Mouse (Mus musculus) Patski (cell line): ENCODE results near the gene Cldn15. TPM values are rescaled to one million over a fixed set of nuclear protein-coding genes. Genes with fewer than 3 reads are reported as not detected.

Experiments used
- ATAC-seq: fragments of 100-300 bp; one replicate; pipeline ENCODE4 v1.8.0; 2021
- CTCF ChIA-PET: fragments of 350-600 bp; sonication (Branson Sonifier 250); formaldehyde crosslinking; loops from one replicate; lab custom pipeline; 2022; ENCODE audit warnings: inconsistent platforms; lab: Charles Lee
- POLR2A ChIA-PET: fragments of 350-600 bp; sonication (Branson Sonifier 250); formaldehyde crosslinking; loops from one replicate; lab custom pipeline; 2022; ENCODE audit warnings: antibody characterized with exemption, inconsistent platforms; lab: Charles Lee
- DNase-seq: peaks from one replicate; pipeline ENCODE4 v3.0.0-alpha.2; 2011; ENCODE audit warnings: low read depth, low spot score
- H3K27me3 ChIP-seq: fragments of 371-371 bp; one replicate; pipeline ENCODE4 v1.5.1; 2021
- CTCF ChIP-seq: fragments of 100-300 bp; IDR thresholded peaks from one replicate; pipeline ENCODE4 v1.5.1; 2021
- in situ Hi-C: fragments of 300-500 bp; cut with MboI; formaldehyde crosslinking; loops from 3 replicates; pipeline ENCODE4 v1.11.1; 2018; ENCODE audit warnings: low pct_unique_long_range_greater_than_20kb, mixed read lengths
- polyA plus RNA-seq: library from polyadenylated mRNA; unstranded; gene quantifications from one replicate; pipeline ENCODE4 v1.2.3, GENCODE M21; 2021

Gene Cldn15
- polyA plus RNA-seq, 1 experiment from 2014 or later = 0.22 TPM

DNA sequence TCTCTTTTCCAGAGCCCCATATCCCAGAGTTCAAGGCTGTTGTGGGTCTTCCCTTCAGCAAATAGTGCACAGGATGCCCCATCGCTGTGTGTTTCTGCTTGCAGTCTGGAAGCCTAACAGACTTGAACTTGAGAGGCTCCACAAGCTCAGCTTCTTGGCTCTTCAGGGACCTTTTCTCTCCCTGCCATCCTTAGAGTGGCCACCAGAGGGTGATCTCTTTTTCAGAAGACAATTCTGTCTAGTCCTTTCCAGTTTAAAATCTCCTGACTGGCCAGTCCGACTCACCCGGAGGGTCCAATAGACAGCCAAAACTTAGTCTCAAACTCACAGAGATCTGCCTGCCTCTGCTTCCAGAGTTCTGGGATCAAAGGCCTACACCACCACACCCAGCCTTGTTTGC lies 43.6 kb downstream of the Cldn15 start:
- ChIA-PET CTCF (interaction anchor here (0.9 to 1.9 kb wide), 8 partner anchors 10 to 96 kb away, joined by 3 to 6 read pairs (median 4); no protein-coding TSS in a partner anchor), POLR2A (interaction anchor here (1.0 kb wide), 1 partner anchor 23 kb away, joined by 4 read pairs; the partner anchor contains the start of gene Plod3)
- H3K27me3 ChIP-seq = no peaks in the 10 kb centered on the region
- in situ Hi-C loops = no loop called here
- DNase-seq (no peak), ATAC-seq (no peak)
- peak; percentile 85 for TF ChIP-seq CTCF

DNA sequence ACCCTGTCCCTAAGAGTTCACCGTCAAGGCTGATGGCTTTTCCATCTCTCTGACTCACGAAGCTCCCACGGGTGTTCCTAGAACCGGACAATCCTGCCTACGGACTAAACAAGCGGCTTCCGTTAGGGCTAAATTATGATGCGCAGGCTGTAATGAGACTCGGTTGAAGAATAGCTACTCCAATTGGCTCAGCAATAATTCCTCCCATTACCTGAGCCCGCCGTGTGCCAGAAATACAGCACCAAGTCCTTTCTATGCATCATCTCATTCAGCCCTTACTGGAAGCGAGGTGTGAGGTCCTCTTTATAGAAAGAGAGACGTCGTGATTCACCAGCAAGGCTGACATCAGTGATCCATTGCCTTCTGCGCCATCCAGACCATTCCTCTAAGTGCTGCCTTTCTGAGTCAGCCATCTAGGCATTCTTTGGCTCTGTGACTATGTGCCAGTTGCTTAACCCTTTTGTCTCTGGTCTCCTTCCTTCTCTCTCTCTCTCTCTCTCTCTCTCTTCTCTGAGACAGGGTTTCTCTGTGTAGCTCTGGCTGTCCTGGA lies 46.1 kb downstream of the Cldn15 start:
- no peak for TF ChIP-seq CTCF
- in situ Hi-C loops = no loop called here
- peak; percentile 83 for ATAC-seq
- ChIA-PET CTCF (interaction anchor here (1.1 to 1.4 kb wide), 2 partner anchors 91 to 101 kb away, joined by 3 to 4 read pairs; no protein-coding TSS in a partner anchor), POLR2A (interaction anchor here (1.0 kb wide), 1 partner anchor 26 kb away, joined by 3 read pairs; the partner anchor contains the start of gene Plod3)
- peak; percentile 83 for DNase-seq
- no peaks in the 10 kb centered on the region for H3K27me3 ChIP-seq

DNA sequence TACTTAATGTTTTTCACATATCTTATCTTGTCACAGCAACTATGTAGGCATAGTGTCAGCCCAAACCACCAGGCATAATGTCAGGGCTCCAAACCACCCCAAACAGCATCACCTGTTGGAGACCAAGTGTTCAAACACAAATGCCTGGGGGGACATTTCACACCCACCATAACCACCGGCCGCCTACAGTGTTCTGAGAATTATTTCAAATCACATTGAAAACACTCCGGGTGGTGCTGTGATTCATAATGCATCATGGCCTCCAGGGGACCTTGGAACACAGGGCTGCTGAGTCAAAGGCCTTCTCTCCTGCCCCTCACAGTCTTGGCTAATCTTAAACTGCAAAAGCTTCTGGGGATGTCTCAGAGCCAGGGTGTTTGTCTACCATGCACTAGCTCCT lies 49.5 kb downstream of the Cldn15 start:
- in situ Hi-C loops = no loop called here
- peak; percentile 58 for ATAC-seq
- CTCF ChIA-PET = no interaction called here
- DNase-seq = peak; percentile 97
- no peaks in the 10 kb centered on the region for H3K27me3 ChIP-seq
- TF ChIP-seq CTCF = peak; percentile 60
- POLR2A ChIA-PET = interaction anchor here (0.5 kb wide), 1 partner anchor 52 kb away, joined by 3 read pairs; no protein-coding TSS in a partner anchor

DNA sequence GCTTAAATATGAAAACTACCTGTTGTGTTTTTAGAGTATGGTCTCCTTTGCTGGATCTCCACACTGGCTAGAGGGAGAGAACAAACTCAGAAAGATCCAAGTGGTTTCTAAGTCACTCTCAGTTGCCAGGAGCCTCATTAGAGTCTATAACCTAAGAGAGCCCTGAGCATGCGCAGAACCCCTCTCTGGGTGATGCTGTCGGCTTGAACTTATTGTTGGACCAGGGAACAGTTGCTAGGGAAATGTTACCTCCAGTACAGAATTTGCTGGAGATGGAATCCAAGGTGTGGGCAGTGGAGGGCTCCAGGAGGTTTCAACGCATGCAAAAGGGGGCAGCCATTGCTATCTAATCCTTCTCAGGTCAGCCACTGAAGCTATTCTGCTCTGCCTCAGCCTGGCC lies 57.9 kb downstream of the Cldn15 start:
- no peaks in the 10 kb centered on the region for H3K27me3 ChIP-seq
- ChIA-PET CTCF (interaction anchor here (0.7 to 1.8 kb wide), 8 partner anchors 15 to 91 kb away, joined by 3 to 5 read pairs (median 4); partner anchors contain the start of genes Ap1s1 and Trim56), POLR2A (no interaction called here)
- TF ChIP-seq CTCF = no peak
- DNase-seq (no peak), ATAC-seq (no peak)
- in situ Hi-C loops = loop anchor here (5.0 kb wide), 1 partner anchor 83 kb away; no protein-coding TSS in a partner anchor

DNA sequence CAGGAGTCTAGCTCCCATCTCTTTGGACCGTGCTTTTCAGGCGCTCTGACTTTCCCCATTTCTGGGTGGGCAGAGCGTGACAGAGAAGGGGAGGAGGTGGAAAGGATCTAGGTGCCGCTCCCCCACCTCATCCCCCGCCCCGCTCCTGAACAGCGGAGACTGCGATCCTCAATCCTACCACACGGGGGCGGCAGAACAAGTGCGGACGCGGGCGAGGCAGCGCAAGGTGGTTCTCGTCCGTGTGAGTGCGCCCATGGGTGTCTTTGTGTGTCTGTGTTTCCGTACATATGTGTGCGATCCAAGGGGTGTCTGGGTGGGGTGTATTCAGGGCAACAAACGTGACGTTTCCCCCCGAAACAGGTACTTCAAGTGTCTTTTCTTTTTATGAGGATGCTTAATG lies 58.7 kb downstream of the Cldn15 start:
- ChIA-PET POLR2A (no interaction called here), CTCF (interaction anchor here (0.7 to 1.8 kb wide), 6 partner anchors 15 to 91 kb away, joined by 3 to 5 read pairs (median 4); partner anchors contain the start of genes Ap1s1 and Trim56)
- DNase-seq (no peak), ATAC-seq (peak; percentile 22)
- H3K27me3 ChIP-seq = no peaks in the 10 kb centered on the region
- in situ Hi-C loops = no loop called here
- no peak for TF ChIP-seq CTCF

Other genes starting within 250 kb of the Cldn15 start
- 0.09 TPM for gene Col26a1, start 83.4 kb upstream of the Cldn15 start, polyA plus RNA-seq
- gene Ift22, start 58.5 kb upstream of the Cldn15 start, polyA plus RNA-seq = 73.2 TPM
- 280 TPM for gene Fis1, start 13.3 kb upstream of the Cldn15 start, polyA plus RNA-seq
- gene Plod3, start 20.4 kb downstream of the Cldn15 start, polyA plus RNA-seq = 202 TPM
- gene Znhit1, start 21.4 kb downstream of the Cldn15 start, polyA plus RNA-seq = 99.6 TPM
- 0.89 TPM for gene Vgf, start 59.8 kb downstream of the Cldn15 start, polyA plus RNA-seq
- 240 TPM for gene Ap1s1, start 79.5 kb downstream of the Cldn15 start, polyA plus RNA-seq
- 151 TPM for gene Serpine1, start 105.7 kb downstream of the Cldn15 start, polyA plus RNA-seq
- 35.6 TPM for gene Trim56, start 149.6 kb downstream of the Cldn15 start, polyA plus RNA-seq
- gene Muc3, start 182.7 kb downstream of the Cldn15 start, polyA plus RNA-seq = not detected
- not detected for gene Muc3a, start 245.8 kb downstream of the Cldn15 start, polyA plus RNA-seq